Mouse (Mus musculus) urinary bladder, postnatal 4 days (tissue): Measurements from ENCODE around the gene Tnk2.

Experiments used
- DNase-seq, 2 experiments: peaks; one replicate each; pipeline ENCODE4 v3.0.0; 2021 to 2022; ENCODE audit warnings: low spot score in 2 of 2

Gene Tnk2

GRCm38 (mm10) chr16:32660095-32660494 is 16.4 kb downstream of the Tnk2 start:
- no peak for DNase-seq

- DNase-seq, result peak in 1 of 2 experiments; percentile 65
These were observed 17.1 kb downstream of the Tnk2 start for GRCm38 (mm10) chr16:32660557-32661321.

- no peak for DNase-seq
These were observed 17.8 kb downstream of the Tnk2 start for GRCm38 (mm10) chr16:32661493-32661921.

GRCm38 (mm10) chr16:32662372-32662771 is 18.7 kb downstream of the Tnk2 start:
- DNase-seq, result no peak

GRCm38 (mm10) chr16:32663231-32663858 is 19.7 kb downstream of the Tnk2 start:
- DNase-seq, result no peak

GRCm38 (mm10) chr16:32664211-32664610 is 20.5 kb downstream of the Tnk2 start:
- no peak for DNase-seq

GRCm38 (mm10) chr16:32665851-32666665 is 22.4 kb downstream of the Tnk2 start:
- DNase-seq, result no peak

- DNase-seq, result no peak
These were observed 23.2 kb downstream of the Tnk2 start for GRCm38 (mm10) chr16:32666671-32667551.

- DNase-seq, result no peak
These were observed 23.8 kb downstream of the Tnk2 start for GRCm38 (mm10) chr16:32667552-32667872.

- no peak for DNase-seq
These were observed 24.4 kb downstream of the Tnk2 start for GRCm38 (mm10) chr16:32668030-32668429.

GRCm38 (mm10) chr16:32668472-32668871 is 24.8 kb downstream of the Tnk2 start:
- no peak for DNase-seq

- DNase-seq, result no peak
These were observed 25.6 kb downstream of the Tnk2 start for GRCm38 (mm10) chr16:32669243-32669642.

- DNase-seq, result no peak
These were observed 26.9 kb downstream of the Tnk2 start for GRCm38 (mm10) chr16:32670354-32671124.

- no peak for DNase-seq
These were observed 27.7 kb downstream of the Tnk2 start for GRCm38 (mm10) chr16:32671206-32671887.

- no peak for DNase-seq
These were observed 28.6 kb downstream of the Tnk2 start for GRCm38 (mm10) chr16:32672250-32672649.

- DNase-seq, result peak in 1 of 2 experiments; percentile 36
These were observed 29.3 kb downstream of the Tnk2 start for GRCm38 (mm10) chr16:32672861-32673560.

- no peak for DNase-seq
These were observed 30.6 kb downstream of the Tnk2 start for GRCm38 (mm10) chr16:32674121-32674740.

- no peak for DNase-seq
These were observed 33.5 kb downstream of the Tnk2 start for GRCm38 (mm10) chr16:32677040-32677700.

GRCm38 (mm10) chr16:32677903-32678302 is 34.2 kb downstream of the Tnk2 start:
- no peak for DNase-seq
